Mouse (Mus musculus): ENCODE data around the gene Kti12.

Gene Kti12

DNA sequence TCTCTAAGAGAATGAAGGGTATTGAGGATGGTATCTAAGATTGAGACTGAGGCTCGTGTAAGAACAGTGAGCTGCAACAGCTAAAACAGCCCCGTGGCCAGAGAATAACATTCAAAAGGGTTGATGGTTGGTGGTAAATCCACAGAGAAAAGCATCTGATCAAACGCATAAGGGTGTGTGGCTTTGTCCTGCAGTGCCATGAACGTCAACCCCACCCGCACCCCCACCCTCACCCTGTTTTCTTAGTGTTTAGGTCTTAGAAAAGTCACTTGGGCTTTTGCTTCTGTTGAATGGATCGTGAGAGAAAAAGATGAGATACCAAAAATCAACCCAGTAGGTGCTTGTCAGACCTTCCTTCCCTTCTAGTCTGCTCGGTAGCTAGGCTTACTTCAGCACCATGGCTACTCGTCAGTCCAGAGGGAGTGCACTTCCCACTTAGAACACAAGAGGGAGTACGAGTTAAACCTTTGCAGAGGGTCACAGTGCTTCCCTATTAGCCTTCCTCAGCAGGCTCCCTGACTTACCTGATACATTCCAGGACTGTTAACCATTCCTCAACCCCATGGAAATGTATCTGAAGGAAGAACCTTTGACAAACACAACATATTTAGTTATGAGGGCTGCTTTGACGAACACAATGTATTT is 22.3 kb downstream of the Kti12 start:
- peak in 1 of 2 experiments; percentile 27 for DNase-seq

DNA sequence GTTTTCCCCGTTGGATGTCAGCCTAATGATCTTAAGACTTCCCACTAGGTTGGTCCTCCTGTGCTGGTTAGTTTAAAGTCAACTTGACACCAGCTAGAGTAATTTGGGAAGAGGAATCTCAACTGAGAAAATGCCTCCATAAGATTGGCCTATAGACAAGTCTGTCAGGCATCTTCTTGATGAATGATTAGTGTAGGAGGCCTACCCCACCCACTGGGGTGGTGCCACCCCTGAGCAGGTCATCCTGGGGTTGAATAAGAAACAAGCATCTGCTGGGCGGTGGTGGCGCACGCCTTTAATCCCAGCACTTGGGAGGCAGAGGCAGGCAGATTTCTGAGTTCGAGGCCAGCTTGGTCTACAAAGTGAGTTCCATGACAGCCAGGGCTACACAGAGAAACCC is 26.2 kb downstream of the Kti12 start:
- no peak for DNase-seq

DNA sequence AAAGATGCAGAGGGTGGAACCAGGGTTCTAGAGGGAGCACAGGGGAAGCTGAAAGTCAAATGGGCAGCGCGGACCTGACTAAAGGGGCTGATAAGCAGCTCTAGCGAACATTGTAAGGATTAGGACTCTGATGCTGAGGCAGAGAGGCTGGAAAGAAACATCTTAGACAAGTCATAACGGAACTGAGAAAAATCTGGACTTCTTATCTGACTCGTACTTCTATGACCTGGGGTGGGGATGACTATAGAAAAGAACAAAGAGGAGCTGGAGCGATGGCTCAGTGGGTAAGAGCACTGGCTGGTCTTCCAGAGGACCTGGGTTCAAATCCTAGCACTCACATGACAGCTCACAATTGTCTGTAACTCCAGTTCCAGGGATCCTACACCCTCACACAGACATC is 30.3 kb downstream of the Kti12 start:
- no peak for DNase-seq

DNA sequence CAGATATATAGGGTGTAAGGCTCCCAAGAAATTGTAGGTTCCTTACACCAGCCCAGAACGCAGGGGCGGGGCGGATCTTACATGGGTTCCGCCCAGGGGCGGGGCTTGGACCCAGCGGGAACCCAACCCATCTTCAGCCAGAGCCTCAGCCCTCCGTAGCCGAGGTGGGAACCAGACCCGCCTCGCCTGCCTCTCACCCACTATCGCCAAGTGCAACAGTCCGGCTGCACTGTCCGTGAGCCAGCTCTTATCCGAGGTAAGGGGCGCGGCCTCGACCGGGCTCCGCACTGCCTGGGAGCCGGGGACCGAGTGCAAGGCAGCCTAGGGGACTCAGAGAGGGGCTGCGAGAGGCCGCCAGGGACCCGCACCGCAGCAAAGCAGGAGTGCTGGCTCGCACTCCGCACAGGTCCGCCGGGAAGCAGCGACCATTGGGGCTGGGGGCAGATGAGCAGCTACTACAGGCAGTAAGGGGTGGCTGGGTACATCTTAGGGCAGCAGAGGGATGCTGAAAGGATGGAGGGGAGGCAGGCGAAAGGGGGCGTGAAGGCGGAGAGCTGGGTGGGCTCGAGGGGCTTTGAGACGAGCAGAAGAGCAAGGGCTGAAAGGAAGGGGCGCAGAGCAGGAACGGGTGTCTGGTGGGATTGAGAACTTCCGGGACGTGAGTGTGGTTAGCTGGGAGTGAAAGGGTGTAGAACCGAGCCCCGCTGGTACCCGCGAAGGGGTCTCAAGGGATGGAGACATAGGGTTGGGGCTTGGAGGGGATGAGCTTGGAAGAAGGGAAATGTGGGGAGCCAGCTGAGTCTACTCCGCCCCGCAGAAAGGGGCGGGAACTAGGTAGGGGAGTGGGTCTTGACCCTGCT is 31.6 kb downstream of the Kti12 start, which contains the start of gene Rab3b:
Gene Rab3b, plus strand, starts transcription at position 101 of the 860 bp plus-strand sequence.
- DNase-seq = peak; percentile 8 to 11

DNA sequence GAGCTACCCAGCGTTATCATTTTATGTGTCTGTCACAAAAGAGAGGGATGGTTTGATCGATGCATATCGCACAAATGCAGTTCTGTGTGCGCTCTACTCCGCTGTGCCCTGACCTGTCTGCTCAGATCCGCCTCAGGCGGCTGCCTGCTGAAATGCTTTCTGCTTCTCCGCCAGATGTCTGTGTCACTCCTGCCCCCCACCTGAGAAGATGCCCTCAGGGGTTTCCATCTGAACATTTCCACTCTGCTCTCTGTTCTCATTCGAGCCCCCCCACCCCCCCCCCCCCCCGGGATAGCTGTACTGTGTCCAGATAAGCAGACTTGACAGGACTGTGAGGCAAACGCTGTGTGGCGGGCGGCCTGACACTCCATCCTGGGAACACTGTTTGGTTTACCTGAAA is 36.2 kb downstream of the Kti12 start:
- no peak for DNase-seq

DNA sequence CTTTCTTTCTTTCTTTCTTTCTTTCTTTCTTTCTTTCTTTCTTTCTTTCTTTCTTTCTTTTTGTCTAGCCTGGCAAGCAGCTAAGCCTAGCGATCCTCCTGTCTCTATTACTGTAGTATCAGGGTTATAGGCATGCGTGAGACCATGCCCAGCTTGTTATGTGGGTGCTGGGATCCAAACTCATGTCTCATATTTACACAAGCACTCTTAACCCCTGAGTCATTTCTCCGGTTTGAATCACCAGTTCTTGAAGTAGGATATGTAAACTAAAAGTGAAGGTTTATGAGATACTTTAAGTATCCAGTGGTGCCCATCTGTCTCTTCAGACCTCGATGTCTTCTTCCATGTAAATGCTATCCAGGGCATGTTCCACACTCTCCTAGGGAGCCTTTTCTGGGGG is 39.9 kb downstream of the Kti12 start:
- DNase-seq = no peak

DNA sequence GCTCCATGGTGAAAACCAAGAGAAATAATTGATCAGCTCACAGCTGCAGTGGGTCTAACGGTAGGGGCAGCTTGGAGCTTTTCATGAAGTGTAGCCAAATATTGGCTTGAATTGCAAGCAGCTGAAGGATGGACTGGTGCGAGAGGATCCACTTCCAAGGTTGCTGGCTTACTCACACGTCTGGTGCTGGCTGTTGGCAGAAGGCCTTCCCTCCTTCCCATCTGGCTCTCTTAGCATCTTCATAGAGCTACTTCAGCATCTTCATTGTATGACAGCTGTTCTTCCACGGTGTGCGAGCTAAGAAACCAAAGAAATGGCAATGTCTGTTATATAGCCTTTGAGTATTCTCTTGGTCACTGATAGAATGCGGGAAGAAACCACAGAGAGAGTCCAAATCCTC is 43.3 kb downstream of the Kti12 start:
- DNase-seq = no peak
